Mouse (Mus musculus): ENCODE data around the gene Cebpg. TPM values are rescaled to one million over a fixed set of nuclear protein-coding genes. Genes with fewer than 3 reads are reported as not detected.

Gene Cebpg
- polyA plus RNA-seq, 1 experiment: 27.2 TPM

GRCm38 (mm10) chr7:35035565-35035964 lies 20.8 kb downstream of the Cebpg start:
- TF ChIP-seq CTCF (IDR thresholded peaks at IDR 0.05; ENCODE audit: borderline replicate concordance, extremely low read depth, insufficient read depth, insufficient read length) (no peak), POLR2A (IDR thresholded peaks at IDR 0.05; ENCODE audit: borderline replicate concordance, extremely low read depth, insufficient read depth, insufficient read length, poor library complexity, severe bottlenecking) (no peak)
- DNase-seq (ENCODE audit: low read depth): no peak

- no peak for TF ChIP-seq CTCF (IDR thresholded peaks at IDR 0.05; ENCODE audit: borderline replicate concordance, extremely low read depth, insufficient read depth, insufficient read length)
- TF ChIP-seq POLR2A (IDR thresholded peaks at IDR 0.05; ENCODE audit: borderline replicate concordance, extremely low read depth, insufficient read depth, insufficient read length, poor library complexity, severe bottlenecking): no peak
- DNase-seq (ENCODE audit: low read depth): peak; percentile 23
Measured at GRCm38 (mm10) chr7:35035141-35035553, 21.2 kb downstream of the Cebpg start.

- no peak for TF ChIP-seq POLR2A (IDR thresholded peaks at IDR 0.05; ENCODE audit: borderline replicate concordance, extremely low read depth, insufficient read depth, insufficient read length, poor library complexity, severe bottlenecking)
- TF ChIP-seq CTCF (IDR thresholded peaks at IDR 0.05; ENCODE audit: borderline replicate concordance, extremely low read depth, insufficient read depth, insufficient read length): no peak
Measured at GRCm38 (mm10) chr7:35030567-35030966, 25.8 kb downstream of the Cebpg start.

GRCm38 (mm10) chr7:35029648-35030047 lies 26.7 kb downstream of the Cebpg start:
- TF ChIP-seq POLR2A (IDR thresholded peaks at IDR 0.05; ENCODE audit: borderline replicate concordance, extremely low read depth, insufficient read depth, insufficient read length, poor library complexity, severe bottlenecking) (no peak), CTCF (IDR thresholded peaks at IDR 0.05; ENCODE audit: borderline replicate concordance, extremely low read depth, insufficient read depth, insufficient read length) (no peak)
- DNase-seq (ENCODE audit: low read depth): no peak

More at GRCm38 (mm10) chr7:35030567-35030966, 25.8 kb downstream of the Cebpg start:
- peak; percentile 19 for DNase-seq (ENCODE audit: low read depth)

- no peak for DNase-seq (ENCODE audit: low read depth)
- TF ChIP-seq POLR2A (IDR thresholded peaks at IDR 0.05; ENCODE audit: borderline replicate concordance, extremely low read depth, insufficient read depth, insufficient read length, poor library complexity, severe bottlenecking) (no peak), CTCF (IDR thresholded peaks at IDR 0.05; ENCODE audit: borderline replicate concordance, extremely low read depth, insufficient read depth, insufficient read length) (no peak)
Measured at GRCm38 (mm10) chr7:35029228-35029627, 27.1 kb downstream of the Cebpg start.

- no peak for DNase-seq (ENCODE audit: low read depth)
- TF ChIP-seq CTCF (IDR thresholded peaks at IDR 0.05; ENCODE audit: borderline replicate concordance, extremely low read depth, insufficient read depth, insufficient read length): no peak
- TF ChIP-seq POLR2A (IDR thresholded peaks at IDR 0.05; ENCODE audit: borderline replicate concordance, extremely low read depth, insufficient read depth, insufficient read length, poor library complexity, severe bottlenecking): no peak
Measured at GRCm38 (mm10) chr7:35028559-35028958, 27.8 kb downstream of the Cebpg start.

- no peak for DNase-seq (ENCODE audit: low read depth)
- no peak for TF ChIP-seq CTCF (IDR thresholded peaks at IDR 0.05; ENCODE audit: borderline replicate concordance, extremely low read depth, insufficient read depth, insufficient read length)
Measured at GRCm38 (mm10) chr7:35027801-35028420, 28.5 kb downstream of the Cebpg start.

- TF ChIP-seq CTCF (IDR thresholded peaks at IDR 0.05; ENCODE audit: borderline replicate concordance, extremely low read depth, insufficient read depth, insufficient read length) (peak; percentile 61; the same call in 1 of the 2 replicates), POLR2A (IDR thresholded peaks at IDR 0.05; ENCODE audit: borderline replicate concordance, extremely low read depth, insufficient read depth, insufficient read length, poor library complexity, severe bottlenecking) (no peak)
- peak; percentile 60 for DNase-seq (ENCODE audit: low read depth)
Measured at GRCm38 (mm10) chr7:35026838-35027291, 29.5 kb downstream of the Cebpg start.

GRCm38 (mm10) chr7:35026276-35026630 lies 30.1 kb downstream of the Cebpg start:
- no peak for TF ChIP-seq CTCF (IDR thresholded peaks at IDR 0.05; ENCODE audit: borderline replicate concordance, extremely low read depth, insufficient read depth, insufficient read length)
- TF ChIP-seq POLR2A (IDR thresholded peaks at IDR 0.05; ENCODE audit: borderline replicate concordance, extremely low read depth, insufficient read depth, insufficient read length, poor library complexity, severe bottlenecking): no peak
- no peak for DNase-seq (ENCODE audit: low read depth)

- TF ChIP-seq CTCF (IDR thresholded peaks at IDR 0.05; ENCODE audit: borderline replicate concordance, extremely low read depth, insufficient read depth, insufficient read length) (peak; percentile 88), POLR2A (IDR thresholded peaks at IDR 0.05; ENCODE audit: borderline replicate concordance, extremely low read depth, insufficient read depth, insufficient read length, poor library complexity, severe bottlenecking) (no peak)
- DNase-seq (ENCODE audit: low read depth): peak; percentile 75
Measured at GRCm38 (mm10) chr7:35025409-35026275, 30.7 kb downstream of the Cebpg start.

- TF ChIP-seq POLR2A (IDR thresholded peaks at IDR 0.05; ENCODE audit: borderline replicate concordance, extremely low read depth, insufficient read depth, insufficient read length, poor library complexity, severe bottlenecking) (no peak), CTCF (IDR thresholded peaks at IDR 0.05; ENCODE audit: borderline replicate concordance, extremely low read depth, insufficient read depth, insufficient read length) (no peak)
- DNase-seq (ENCODE audit: low read depth): no peak
Measured at GRCm38 (mm10) chr7:35024426-35024825, 31.9 kb downstream of the Cebpg start.

All from brain, embryonic 14.5 days (tissue).